Mouse (Mus musculus) R1 (cell line): ENCODE measurements around the gene Ska3.
A peak's percentile ranks its signal among the peaks of the same experiment; 100 is the strongest.

Experiments used
- DNase-seq: peaks from one replicate; pipeline ENCODE4 v3.0.0-alpha.2; 2018; ENCODE audit warnings: low read depth, low spot score

Ska3 gene

GRCm38 (mm10) chr14:57797551-57797950 is 28.4 kb downstream of the Ska3 start:
- DNase-seq = peak; percentile 49

- no peak for DNase-seq
Observed at GRCm38 (mm10) chr14:57791171-57791570, 34.8 kb downstream of the Ska3 start.

- DNase-seq = no peak
Observed at GRCm38 (mm10) chr14:57789759-57790158, 36.2 kb downstream of the Ska3 start.

GRCm38 (mm10) chr14:57789311-57789710 is 36.7 kb downstream of the Ska3 start:
- no peak for DNase-seq

GRCm38 (mm10) chr14:57787406-57787805 is 38.6 kb downstream of the Ska3 start:
- no peak for DNase-seq

- DNase-seq = no peak
Observed at GRCm38 (mm10) chr14:57772157-57772815, 53.7 kb downstream of the Ska3 start.

GRCm38 (mm10) chr14:57769102-57769501 is 56.9 kb downstream of the Ska3 start:
- DNase-seq = no peak

- no peak for DNase-seq
Observed at GRCm38 (mm10) chr14:57760447-57761412, 65.3 kb downstream of the Ska3 start.

GRCm38 (mm10) chr14:57758237-57758636 is 67.7 kb downstream of the Ska3 start, which contains the start of gene Lats2:
Lats2 (minus strand) TSS chr14:57758388.
- DNase-seq = no peak
